Mouse (Mus musculus) CD8-positive naive resting alpha-beta T cell, adult 2 months (primary cell): ENCODE measurements around the gene Unkl.

Experiments used
- DNase-seq, 2 experiments: peaks; one replicate each; pipeline ENCODE4 v3.0.0; 2022; ENCODE audit warnings: low read depth in 2 of 2, low spot score in 2 of 2

The Unkl gene

DNA sequence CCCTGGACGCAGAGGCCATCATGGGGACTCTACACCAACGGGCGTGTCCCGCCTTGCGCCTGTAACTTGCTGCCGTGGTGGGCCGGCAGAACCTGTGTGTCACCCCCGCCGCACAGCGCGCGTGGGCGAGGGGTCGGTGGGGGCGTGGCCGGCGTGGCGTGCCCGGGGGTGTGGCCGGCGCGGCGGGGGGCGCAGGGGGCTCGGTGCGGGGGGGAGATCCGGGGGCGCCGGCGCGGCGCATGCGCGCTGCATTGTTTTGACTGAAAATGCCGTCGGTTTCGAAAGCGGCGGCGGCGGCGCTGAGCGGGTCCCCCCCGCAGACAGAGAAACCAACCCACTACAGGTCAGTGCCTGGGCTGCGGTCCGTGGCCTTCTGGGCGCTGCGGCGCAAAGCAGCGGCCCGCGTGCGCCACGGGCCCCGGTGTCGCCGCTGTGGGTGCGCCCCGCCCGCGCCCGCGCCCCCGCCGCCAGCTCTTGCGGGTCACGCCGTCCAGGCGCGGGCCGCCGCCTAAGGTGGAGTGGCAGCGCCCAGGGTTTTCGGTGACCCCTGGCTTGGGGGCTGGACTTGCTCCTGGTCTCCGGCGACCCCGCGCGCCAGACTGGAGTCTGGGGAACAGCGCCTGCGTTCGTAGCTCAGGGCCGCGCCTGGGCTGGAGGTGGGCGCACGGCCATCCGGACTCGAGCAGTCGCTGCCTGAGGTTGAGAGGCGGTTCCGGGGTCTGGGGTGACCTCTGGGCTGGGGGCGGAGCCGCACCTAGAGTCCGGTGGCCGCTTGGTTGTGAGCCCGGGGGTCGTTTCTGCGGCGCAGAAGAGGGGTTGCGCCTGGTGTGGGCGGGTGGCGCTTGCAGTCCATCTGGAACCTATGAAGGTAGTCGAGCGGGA is at the start of gene Unkl:
TSS of gene Unkl (plus strand) at position 248 of the 882 bp plus-strand sequence.
- peak; percentile 62 to 70 for DNase-seq

- DNase-seq, result no peak
Observed at GRCm38 (mm10) chr17:25138803-25139202, 49.4 kb upstream of the Unkl start.

- DNase-seq, result no peak
Observed at GRCm38 (mm10) chr17:25139960-25140359, 48.2 kb upstream of the Unkl start.

DNA sequence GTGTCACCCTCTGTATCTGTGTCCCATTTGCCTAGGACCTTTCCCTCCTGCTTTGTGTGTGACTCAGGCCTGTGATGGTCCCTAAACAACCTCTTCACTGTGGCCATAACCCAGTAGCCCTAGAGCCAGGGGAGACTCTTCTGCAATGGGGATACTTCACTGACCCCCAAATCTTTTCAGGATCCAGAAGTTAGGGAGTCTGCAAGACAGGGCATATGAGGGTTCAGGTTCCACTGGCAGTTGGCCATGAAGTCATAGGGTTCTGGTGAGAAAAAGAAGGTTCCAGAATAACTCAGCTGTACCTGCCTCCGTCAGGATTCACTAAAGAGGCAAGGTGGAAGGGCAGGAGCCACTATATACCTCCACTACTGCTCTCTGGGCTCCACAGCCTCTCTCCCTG is 26.0 kb upstream of the Unkl start, which contains the start of gene Ccdc154:
TSS of gene Ccdc154 (plus strand) at position 301 of the 400 bp plus-strand sequence.
- no peak for DNase-seq

DNA sequence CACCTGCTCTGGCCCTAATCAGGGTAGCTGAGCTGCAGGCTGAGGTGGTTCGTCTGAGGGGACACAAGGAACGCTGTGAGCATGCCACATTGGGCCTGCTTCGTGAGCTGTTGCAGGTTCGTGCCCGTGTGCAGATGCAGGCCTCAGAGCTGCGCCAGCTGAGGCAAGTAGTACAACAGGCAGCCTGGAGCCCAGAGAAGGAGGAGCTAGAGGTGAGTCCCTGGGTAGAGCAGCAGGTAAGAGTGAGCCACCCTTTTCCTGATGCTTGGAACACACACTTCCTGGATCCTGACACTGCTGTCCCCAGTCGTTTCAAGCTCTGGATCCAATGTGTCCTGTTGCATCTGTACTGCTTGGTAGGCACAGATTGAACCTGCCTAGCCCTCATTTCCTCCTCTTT is 24.8 kb upstream of the Unkl start:
- DNase-seq, result no peak

GRCm38 (mm10) chr17:25164770-25165169 is 23.4 kb upstream of the Unkl start:
- no peak for DNase-seq

DNA sequence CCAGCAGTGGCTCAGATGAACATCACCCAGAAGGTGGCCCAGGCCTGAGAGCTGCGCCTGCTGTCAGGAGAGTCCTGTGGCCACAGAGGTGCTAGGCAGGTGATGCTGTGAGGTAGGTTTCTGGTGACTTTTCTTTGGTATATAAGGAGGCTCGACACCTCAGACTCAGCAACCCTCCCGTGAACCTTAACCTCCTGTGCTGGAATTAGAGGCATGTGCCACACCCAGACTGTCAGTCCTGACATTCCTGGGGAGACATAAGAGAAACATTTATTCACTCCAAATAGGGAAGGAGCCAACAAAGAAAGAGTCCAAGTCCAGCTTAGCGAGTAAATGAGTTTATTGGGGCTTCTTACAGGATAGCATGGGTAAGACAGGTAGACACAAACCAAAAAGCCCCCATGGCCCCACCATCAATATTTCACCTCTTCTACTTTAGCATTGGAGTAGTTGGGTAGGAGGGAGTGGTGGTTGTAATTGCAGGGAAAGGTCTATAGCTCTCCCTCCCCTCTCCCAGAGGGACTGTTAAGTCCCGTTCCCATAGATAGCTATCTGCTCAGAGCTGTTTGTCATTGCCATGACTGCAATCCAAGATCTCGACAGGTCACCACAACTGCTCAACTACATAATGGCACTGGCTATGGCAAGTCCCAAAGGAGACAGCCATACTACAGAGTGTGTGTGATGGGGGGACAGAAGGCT is 22.1 kb upstream of the Unkl start:
- DNase-seq, result no peak

GRCm38 (mm10) chr17:25169706-25170105 is 18.5 kb upstream of the Unkl start:
- no peak for DNase-seq

DNA sequence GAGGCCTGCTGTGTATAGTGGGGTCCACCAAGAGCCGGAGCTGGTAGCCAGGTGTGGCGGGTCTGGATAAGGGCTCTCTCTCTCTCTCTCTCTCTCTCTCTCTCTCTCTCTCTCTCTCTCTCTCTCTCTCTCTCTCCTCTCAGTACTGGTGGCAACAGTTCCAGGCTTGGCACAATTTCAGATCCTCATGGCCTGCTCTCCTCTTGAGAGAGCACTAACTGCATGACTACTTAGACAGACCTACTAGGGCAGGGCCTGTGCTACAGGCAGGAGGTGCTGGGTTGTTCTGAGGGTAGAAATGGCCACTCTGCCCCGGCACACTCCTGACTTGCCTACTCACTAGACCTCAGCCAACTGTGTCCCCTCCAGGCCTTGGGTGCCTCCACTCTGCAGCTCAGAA is 15.6 kb upstream of the Unkl start:
- DNase-seq, result no peak

GRCm38 (mm10) chr17:25175411-25175810 is 12.8 kb upstream of the Unkl start, which contains the start of gene Gm38655:
Gm38655 (minus strand) TSS chr17:25175471.
- DNase-seq, result no peak

GRCm38 (mm10) chr17:25183232-25183631 is 5.0 kb upstream of the Unkl start:
- DNase-seq, result no peak

DNA sequence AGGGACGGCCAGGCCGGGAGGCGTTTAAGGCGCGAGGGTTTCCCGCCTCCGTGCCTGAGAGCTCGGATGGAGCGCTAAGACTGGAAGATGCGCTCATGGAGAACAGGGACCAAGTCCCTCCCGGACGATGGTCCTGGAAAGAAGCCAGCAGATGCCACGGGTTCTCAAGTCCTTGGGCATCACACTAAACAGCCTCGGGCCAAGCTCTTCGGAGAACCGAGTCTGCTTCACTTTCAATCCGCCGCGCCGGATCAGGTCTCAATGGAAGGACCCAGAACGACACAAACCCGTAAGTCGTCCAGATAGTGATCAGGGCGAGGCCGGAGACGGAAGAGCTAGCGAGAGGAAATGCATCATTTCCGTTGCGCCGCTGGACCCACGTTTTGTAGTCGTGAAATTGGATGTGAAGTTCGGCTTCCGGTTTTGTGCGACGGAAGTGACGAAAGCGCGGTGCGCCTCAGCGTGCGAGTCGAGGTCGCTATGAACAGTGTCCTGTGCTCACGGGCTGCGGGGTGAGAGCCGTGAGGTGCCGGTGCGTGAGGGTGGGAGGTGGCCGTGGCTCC is 4.0 kb upstream of the Unkl start, which contains the start of gene BC003965:
TSS of gene BC003965 (plus strand) at position 426 of the 563 bp plus-strand sequence.
- peak; percentile 96 to 98 for DNase-seq

DNA sequence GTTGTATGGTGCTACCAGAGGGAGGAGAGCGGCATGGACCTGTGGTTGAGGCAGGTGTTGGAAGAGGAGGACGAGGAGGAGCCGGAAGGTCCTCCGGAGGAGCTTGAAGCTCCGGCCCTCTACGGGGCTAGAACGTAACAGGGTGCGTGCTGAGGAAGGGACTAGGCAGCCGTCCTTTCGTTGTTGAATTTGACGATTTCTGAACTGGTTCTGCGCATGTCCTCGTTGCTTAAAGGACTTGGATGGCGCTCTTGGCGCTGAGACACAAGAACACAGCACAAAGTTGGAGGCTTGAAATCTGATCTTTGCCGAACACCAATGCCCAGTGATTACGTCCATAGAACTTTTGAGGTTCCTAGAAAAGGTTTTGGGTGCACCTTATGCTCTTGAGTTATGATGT is 3.2 kb upstream of the Unkl start:
- DNase-seq, result no peak

GRCm38 (mm10) chr17:25187784-25188149 is 430 bp upstream of the Unkl start:
- DNase-seq, result no peak

DNA sequence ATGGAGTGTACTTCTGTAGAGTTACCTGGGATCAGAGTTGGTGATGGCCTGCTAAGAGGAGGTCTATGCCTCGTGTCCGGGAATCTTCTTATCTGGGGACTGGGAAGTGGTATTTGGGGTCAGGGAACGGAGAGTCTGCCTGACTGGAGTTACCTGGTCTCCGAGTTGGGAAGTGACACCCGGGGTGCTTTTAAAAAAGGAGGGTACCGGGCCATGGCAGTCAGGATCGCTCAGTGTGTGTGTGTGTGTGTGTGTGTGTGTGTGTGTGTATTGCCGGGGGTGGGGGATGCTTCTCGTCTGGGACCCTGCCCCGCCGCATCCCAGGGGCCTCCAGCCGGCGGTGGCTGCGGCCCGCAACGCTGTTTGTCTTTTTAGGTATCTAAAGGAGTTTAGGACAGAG is 894 bp downstream of the Unkl start:
- peak in 1 of 2 experiments; percentile 11 for DNase-seq

GRCm38 (mm10) chr17:25202401-25202800 is 14.2 kb downstream of the Unkl start:
- no peak for DNase-seq

DNA sequence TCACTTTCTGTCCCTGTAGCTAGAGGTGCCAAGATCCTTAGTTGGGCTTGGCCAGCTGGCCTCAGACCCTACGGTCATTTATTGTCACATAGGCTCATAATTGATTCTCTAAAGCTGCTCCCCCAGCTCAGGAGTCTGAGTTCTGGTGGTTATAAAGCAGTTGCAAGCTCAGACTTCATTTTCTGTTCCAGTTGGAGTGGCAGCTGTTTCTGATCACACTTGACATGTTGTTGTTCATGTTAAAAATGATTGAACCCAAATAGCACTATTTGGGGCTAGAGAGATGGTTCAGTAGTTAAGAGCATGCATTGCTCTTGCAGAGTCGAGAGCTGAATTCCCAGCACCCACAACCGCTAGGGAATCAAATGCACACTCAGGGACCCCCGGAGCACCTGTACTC is 21.8 kb downstream of the Unkl start:
- no peak for DNase-seq

DNA sequence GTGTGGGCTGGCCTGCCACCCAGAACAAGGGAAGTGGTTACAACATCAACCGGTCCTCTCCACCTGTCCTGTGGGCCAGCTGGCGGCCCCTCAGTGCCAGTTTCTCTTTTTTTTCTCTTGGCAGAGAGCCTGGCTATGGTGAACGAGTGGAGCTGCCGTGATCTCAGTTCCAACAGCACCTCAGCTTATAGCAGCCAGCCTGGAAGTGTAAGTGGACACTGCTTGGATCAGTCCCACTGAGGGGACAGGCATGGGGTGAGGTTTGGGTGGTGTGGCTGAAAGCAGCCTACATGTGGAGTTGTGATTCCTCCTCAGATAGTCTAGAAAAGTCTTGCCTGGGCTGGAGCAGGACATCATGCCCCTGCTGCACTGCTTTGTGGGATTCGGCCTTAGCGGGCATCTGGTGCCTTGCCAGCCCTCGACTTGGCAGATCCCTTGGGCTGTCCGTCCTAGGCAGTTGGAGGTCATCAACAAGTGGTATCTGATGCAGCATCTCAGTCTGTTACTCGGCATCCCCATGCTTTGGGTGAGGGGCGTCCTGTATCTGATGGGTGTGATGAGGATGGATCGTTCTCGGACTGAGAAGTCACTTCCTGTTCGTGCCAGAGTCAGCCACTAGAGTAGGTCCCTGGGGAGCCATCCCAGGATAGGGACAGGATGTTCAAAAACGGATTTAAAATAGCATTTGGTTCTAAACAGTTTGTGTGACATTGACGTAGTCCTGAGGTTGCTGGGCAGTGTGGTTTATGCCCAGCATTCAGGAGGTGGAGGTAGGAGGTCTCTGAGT is 22.7 kb downstream of the Unkl start:
- DNase-seq, result no peak

- DNase-seq, result no peak
Observed at GRCm38 (mm10) chr17:25211705-25212104, 23.5 kb downstream of the Unkl start.

- DNase-seq, result no peak
Observed at GRCm38 (mm10) chr17:25215431-25215830, 27.2 kb downstream of the Unkl start.

GRCm38 (mm10) chr17:25218967-25219366 is 30.8 kb downstream of the Unkl start:
- DNase-seq, result no peak
